Mouse (Mus musculus) layer of hippocampus, adult 2 months (tissue): ENCODE measurements around the gene Cdh5. TPM values are rescaled to one million over a fixed set of nuclear protein-coding genes. Genes with fewer than 3 reads are reported as not detected.

Source experiments
- DNase-seq, 2 experiments: peaks; one replicate each; pipeline ENCODE4 v3.0.0; 2022; ENCODE audit warnings: low spot score in 2 of 2
- H3K27ac ChIP-seq: fragments of 200-600 bp; 2 replicates; pipeline ENCODE4 v1.8.1; 2022
- H3K4me3 ChIP-seq: fragments of 200-600 bp; 2 replicates; pipeline ENCODE4 v1.8.1; 2022; ENCODE audit warnings: mild to moderate bottlenecking
- CTCF ChIP-seq: fragments of 200-600 bp; conservative IDR thresholded peaks from 2 replicates; pipeline ENCODE4 v1.8.1; 2022; ENCODE audit warnings: antibody characterized with exemption, mild to moderate bottlenecking, moderate library complexity
- total RNA-seq, 2 experiments: library from RNA; stranded (reverse); gene quantifications; 2 replicates each; pipeline ENCODE4 v1.2.3; 2021

Cdh5 gene
- total RNA-seq, 2 experiments from 2014 or later, result 9.1 to 11.6 TPM

DNA sequence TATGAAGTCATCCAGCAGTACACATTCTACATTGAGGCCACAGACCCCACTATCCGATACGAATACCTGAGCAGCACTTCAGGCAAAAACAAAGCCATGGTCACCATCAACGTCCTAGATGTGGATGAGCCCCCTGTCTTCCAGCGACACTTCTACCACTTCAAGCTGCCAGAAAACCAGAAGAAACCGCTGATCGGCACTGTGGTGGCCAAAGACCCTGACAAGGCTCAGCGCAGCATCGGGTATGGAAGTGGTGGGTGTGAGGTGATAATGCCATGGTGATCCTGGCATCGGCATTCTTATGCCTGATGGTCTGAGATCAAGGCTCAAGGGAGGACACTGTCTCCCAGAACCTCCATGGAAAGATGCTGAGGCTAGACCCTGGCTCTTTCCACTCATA, 29.5 kb downstream of the Cdh5 start:
- Histone ChIP-seq H3K27ac (no peak overlapping the region), H3K4me3 (no peak overlapping the region)
- no peak for TF ChIP-seq CTCF
- no peak for DNase-seq

DNA sequence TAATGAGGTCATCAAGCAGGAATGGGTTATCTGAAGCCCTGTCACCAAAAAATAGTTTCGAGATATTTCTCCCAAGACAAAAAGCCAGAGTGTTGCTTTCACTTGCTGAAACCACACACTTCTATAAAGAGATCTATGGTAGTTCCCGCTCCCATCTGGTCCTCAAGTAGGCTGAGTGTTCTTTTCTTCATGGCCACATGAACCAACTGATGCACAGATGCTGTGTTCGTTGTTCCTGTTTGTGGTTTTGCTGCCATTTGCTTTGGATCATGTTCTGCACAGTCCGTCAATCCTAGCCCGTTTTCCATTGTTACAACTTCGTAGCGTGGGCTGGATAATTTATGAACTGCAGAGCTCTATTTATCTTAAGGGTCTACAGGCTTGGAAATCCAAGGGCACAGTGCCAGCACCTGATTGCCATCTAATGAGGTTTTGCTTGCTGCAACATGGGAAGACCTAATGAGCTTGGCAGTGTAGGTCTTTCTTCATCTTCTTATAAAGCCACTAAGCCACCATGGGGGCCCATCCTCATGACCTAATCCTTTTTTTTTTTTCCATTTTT, 30.1 kb downstream of the Cdh5 start:
- H3K27ac ChIP-seq, result no peak overlapping the region
- peak; percentile 13 to 28 for DNase-seq
- H3K4me3 ChIP-seq, result no peak overlapping the region
- TF ChIP-seq CTCF, result no peak

DNA sequence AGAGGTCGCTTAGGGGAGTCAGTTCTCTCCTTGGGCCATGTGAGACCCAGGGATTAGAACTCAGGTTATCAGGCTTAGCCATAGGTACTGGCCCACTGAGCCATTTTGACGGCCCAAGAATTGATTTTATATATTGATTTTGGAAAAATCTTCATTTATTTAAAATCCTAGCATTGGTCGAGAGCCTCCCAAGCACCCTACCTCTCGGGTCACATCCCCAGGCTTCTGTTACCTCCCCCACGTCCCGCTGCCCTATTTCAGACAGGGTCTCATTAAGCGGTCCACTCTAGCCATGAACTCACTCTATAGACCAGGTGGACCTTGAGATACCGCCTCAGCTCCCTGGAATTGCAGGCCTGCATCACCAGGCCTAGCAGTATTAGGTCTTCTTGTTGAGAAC, 33.1 kb downstream of the Cdh5 start:
- TF ChIP-seq CTCF, result no peak

DNA sequence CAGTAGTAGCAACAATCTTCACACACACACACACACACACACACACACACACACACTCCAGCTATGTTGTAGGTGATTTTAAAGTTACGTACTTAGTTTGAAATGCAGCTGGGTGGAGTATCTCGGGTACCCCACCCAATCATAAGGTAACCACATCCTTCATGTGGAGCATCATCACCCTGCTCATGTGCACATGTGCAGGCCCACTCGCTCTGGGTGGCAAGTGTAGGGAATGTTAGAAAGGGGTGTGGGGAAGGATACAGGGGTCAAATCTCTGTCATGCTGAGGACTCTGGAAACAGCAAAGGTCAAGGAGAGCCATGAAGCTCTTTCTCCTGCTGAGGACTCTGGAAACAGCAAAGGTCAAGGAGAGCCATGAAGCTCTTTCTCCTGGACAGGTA, 34.9 kb downstream of the Cdh5 start:
- H3K4me3 ChIP-seq, result no peak overlapping the region
- H3K27ac ChIP-seq, result no peak overlapping the region
- no peak for DNase-seq
- no peak for TF ChIP-seq CTCF

More for the DNA sequence above, 33.1 kb downstream of the Cdh5 start:
- H3K27ac ChIP-seq, result no peak overlapping the region
- DNase-seq, result no peak
- H3K4me3 ChIP-seq, result no peak overlapping the region

- no peak for TF ChIP-seq CTCF
- no peak overlapping the region for H3K27ac ChIP-seq
- H3K4me3 ChIP-seq, result no peak overlapping the region
- DNase-seq, result no peak
These were observed 36.2 kb downstream of the Cdh5 start for GRCm38 (mm10) chr8:104137636-104138035.

DNA sequence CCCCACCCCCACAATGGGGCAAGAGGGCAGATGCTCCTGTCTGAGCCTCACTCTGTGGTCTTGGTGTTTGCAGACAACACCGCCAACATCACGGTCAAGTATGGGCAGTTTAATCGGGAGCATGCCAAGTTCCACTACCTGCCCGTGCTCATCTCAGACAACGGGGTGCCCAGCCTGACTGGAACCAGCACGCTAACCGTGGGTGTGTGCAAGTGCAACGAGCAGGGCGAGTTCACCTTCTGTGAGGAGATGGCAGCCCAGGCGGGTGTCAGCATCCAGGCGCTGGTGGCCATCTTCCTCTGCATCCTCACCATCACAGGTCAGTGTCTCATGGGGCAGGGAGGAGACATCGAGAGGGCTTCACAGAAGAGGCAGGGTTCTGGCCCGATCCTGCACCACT, 39.2 kb downstream of the Cdh5 start:
- DNase-seq, result no peak
- Histone ChIP-seq H3K27ac (no peak overlapping the region), H3K4me3 (no peak overlapping the region)
- TF ChIP-seq CTCF, result no peak

DNA sequence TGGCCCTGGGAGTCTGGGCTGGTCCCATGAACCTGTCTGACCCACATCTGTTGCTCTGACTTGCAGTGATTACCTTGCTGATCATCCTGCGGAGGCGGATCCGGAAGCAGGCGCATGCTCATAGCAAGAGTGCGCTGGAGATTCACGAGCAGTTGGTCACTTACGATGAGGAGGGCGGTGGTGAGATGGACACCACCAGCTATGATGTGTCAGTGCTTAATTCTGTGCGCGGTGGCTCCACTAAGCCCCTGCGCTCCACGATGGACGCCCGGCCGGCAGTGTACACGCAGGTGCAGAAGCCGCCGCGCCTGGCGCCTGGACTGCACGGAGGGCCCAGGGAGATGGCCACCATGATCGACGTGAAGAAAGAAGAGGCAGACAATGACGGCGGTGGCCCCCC, 41.0 kb downstream of the Cdh5 start:
- no peak overlapping the region for H3K4me3 ChIP-seq
- no peak for DNase-seq
- no peak overlapping the region for H3K27ac ChIP-seq
- no peak for TF ChIP-seq CTCF

GRCm38 (mm10) chr8:104143379-104143778, 42.0 kb downstream of the Cdh5 start:
- no peak for DNase-seq
- no peak overlapping the region for H3K4me3 ChIP-seq
- no peak for TF ChIP-seq CTCF
- H3K27ac ChIP-seq, result no peak overlapping the region

- no peak for DNase-seq
- Histone ChIP-seq H3K4me3 (no peak overlapping the region), H3K27ac (no peak overlapping the region)
- TF ChIP-seq CTCF, result peak; percentile 64
These were observed 43.2 kb downstream of the Cdh5 start for GRCm38 (mm10) chr8:104144434-104145216.

GRCm38 (mm10) chr8:104145981-104146689, 44.7 kb downstream of the Cdh5 start:
- peak; percentile 76 to 91 for DNase-seq
- H3K27ac ChIP-seq, result no peak overlapping the region
- peak; percentile 93 for TF ChIP-seq CTCF
- H3K4me3 ChIP-seq, result no peak overlapping the region

DNA sequence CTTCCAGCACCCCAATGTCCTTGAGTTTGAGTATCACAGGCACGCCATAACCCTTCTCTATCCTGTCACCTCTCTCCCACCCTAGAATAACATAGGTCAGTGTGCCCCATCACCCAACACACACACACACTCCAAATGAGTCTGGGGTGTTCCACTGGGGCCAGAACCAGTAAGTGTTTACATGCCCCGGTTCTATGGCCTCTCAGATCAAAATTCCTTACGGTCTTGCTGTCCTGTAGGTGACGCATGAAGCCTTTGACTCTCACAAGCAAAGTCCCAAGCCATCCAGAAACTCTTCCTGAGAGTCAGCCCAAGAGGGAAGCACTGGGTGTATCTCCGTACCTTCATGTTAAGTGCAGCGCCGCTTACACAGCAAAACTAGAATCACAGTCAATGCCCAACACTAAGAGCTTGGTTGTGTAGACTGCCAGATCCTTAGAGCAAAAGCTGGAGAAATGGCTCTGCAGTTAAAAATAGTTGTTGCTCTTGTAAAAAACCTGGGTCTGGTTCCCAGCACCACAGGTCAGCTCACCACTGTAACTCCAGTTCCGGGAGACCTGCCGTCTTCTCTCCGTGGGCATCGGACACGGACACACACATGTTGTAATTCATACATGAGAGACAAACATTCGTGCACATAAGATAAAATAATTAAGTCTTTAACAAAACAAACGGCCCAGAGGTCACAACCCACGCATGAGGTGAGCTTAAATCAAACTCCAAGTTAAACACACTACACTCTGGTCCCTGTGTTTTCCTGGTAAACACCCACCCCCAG, 45.5 kb downstream of the Cdh5 start:
- DNase-seq, result no peak
- Histone ChIP-seq H3K27ac (no peak overlapping the region), H3K4me3 (no peak overlapping the region)
- no peak for TF ChIP-seq CTCF

DNA sequence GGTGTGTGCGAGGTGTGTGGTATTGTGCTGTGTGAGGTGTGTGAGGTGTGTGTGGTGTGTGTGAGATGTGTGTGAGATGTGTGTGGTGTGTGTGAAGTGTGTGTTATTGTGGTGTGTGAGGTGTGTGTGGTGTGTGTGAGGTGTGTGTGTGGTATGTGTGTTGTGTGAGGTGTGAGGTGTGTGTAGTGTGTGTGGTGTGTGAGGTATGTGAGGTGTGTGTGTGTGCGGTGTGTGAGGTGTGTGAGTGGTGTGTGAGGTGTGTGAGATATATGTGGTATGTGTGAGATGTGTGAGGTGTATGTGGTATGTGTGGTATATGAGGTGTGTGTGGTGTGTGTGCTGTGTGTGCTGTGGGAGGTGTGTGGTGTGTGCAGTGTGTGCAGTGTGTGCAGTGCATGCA, 46.5 kb downstream of the Cdh5 start:
- no peak overlapping the region for H3K4me3 ChIP-seq
- no peak overlapping the region for H3K27ac ChIP-seq
- TF ChIP-seq CTCF, result no peak
- DNase-seq, result no peak

GRCm38 (mm10) chr8:104160731-104161130, 59.3 kb downstream of the Cdh5 start:
- Histone ChIP-seq H3K27ac (no peak overlapping the region), H3K4me3 (no peak overlapping the region)
- DNase-seq, result no peak
- no peak for TF ChIP-seq CTCF
